Mouse (Mus musculus): Measurements from ENCODE around the gene Foxo1. TPM values are rescaled to one million over a fixed set of nuclear protein-coding genes. Genes with fewer than 3 reads are reported as not detected.

The Foxo1 gene
- polyA plus RNA-seq, 1 experiment, result 5.8 TPM

GRCm38 (mm10) chr3:52290811-52291210 is 22.7 kb downstream of the Foxo1 start:
- DNase-seq (ENCODE audit: low read depth), result no peak
- TF ChIP-seq CTCF (IDR thresholded peaks at IDR 0.05; ENCODE audit: borderline replicate concordance, extremely low read depth, insufficient read depth, insufficient read length), result no peak
- no peak for TF ChIP-seq POLR2A (IDR thresholded peaks at IDR 0.05; ENCODE audit: borderline replicate concordance, extremely low read depth, insufficient read depth, insufficient read length, poor library complexity, severe bottlenecking)

- DNase-seq (ENCODE audit: low read depth), result no peak
- no peak for TF ChIP-seq CTCF (IDR thresholded peaks at IDR 0.05; ENCODE audit: borderline replicate concordance, extremely low read depth, insufficient read depth, insufficient read length)
- TF ChIP-seq POLR2A (IDR thresholded peaks at IDR 0.05; ENCODE audit: borderline replicate concordance, extremely low read depth, insufficient read depth, insufficient read length, poor library complexity, severe bottlenecking), result no peak
These were observed 24.4 kb downstream of the Foxo1 start for GRCm38 (mm10) chr3:52292498-52292897.

GRCm38 (mm10) chr3:52293946-52294345 is 25.8 kb downstream of the Foxo1 start:
- no peak for DNase-seq (ENCODE audit: low read depth)
- TF ChIP-seq POLR2A (IDR thresholded peaks at IDR 0.05; ENCODE audit: borderline replicate concordance, extremely low read depth, insufficient read depth, insufficient read length, poor library complexity, severe bottlenecking) (no peak), CTCF (IDR thresholded peaks at IDR 0.05; ENCODE audit: borderline replicate concordance, extremely low read depth, insufficient read depth, insufficient read length) (no peak)

- TF ChIP-seq POLR2A (IDR thresholded peaks at IDR 0.05; ENCODE audit: borderline replicate concordance, extremely low read depth, insufficient read depth, insufficient read length, poor library complexity, severe bottlenecking) (no peak), CTCF (IDR thresholded peaks at IDR 0.05; ENCODE audit: borderline replicate concordance, extremely low read depth, insufficient read depth, insufficient read length) (no peak)
These were observed 27.6 kb downstream of the Foxo1 start for GRCm38 (mm10) chr3:52295688-52296087.

GRCm38 (mm10) chr3:52296224-52296760 is 28.2 kb downstream of the Foxo1 start:
- TF ChIP-seq CTCF (IDR thresholded peaks at IDR 0.05; ENCODE audit: borderline replicate concordance, extremely low read depth, insufficient read depth, insufficient read length), result no peak
- TF ChIP-seq POLR2A (IDR thresholded peaks at IDR 0.05; ENCODE audit: borderline replicate concordance, extremely low read depth, insufficient read depth, insufficient read length, poor library complexity, severe bottlenecking), result no peak
- DNase-seq (ENCODE audit: low read depth), result no peak

More at GRCm38 (mm10) chr3:52295688-52296087, 27.6 kb downstream of the Foxo1 start:
- no peak for DNase-seq (ENCODE audit: low read depth)

- no peak for DNase-seq (ENCODE audit: low read depth)
- TF ChIP-seq POLR2A (IDR thresholded peaks at IDR 0.05; ENCODE audit: borderline replicate concordance, extremely low read depth, insufficient read depth, insufficient read length, poor library complexity, severe bottlenecking), result no peak
- TF ChIP-seq CTCF (IDR thresholded peaks at IDR 0.05; ENCODE audit: borderline replicate concordance, extremely low read depth, insufficient read depth, insufficient read length), result no peak
These were observed 29.3 kb downstream of the Foxo1 start for GRCm38 (mm10) chr3:52297291-52298018.

GRCm38 (mm10) chr3:52298683-52299082 is 30.5 kb downstream of the Foxo1 start:
- DNase-seq (ENCODE audit: low read depth), result no peak
- no peak for TF ChIP-seq CTCF (IDR thresholded peaks at IDR 0.05; ENCODE audit: borderline replicate concordance, extremely low read depth, insufficient read depth, insufficient read length)
- no peak for TF ChIP-seq POLR2A (IDR thresholded peaks at IDR 0.05; ENCODE audit: borderline replicate concordance, extremely low read depth, insufficient read depth, insufficient read length, poor library complexity, severe bottlenecking)

GRCm38 (mm10) chr3:52299376-52299775 is 31.2 kb downstream of the Foxo1 start:
- DNase-seq (ENCODE audit: low read depth), result no peak
- TF ChIP-seq POLR2A (IDR thresholded peaks at IDR 0.05; ENCODE audit: borderline replicate concordance, extremely low read depth, insufficient read depth, insufficient read length, poor library complexity, severe bottlenecking), result no peak
- TF ChIP-seq CTCF (IDR thresholded peaks at IDR 0.05; ENCODE audit: borderline replicate concordance, extremely low read depth, insufficient read depth, insufficient read length), result no peak

- no peak for DNase-seq (ENCODE audit: low read depth)
- no peak for TF ChIP-seq CTCF (IDR thresholded peaks at IDR 0.05; ENCODE audit: borderline replicate concordance, extremely low read depth, insufficient read depth, insufficient read length)
- no peak for TF ChIP-seq POLR2A (IDR thresholded peaks at IDR 0.05; ENCODE audit: borderline replicate concordance, extremely low read depth, insufficient read depth, insufficient read length, poor library complexity, severe bottlenecking)
These were observed 32.4 kb downstream of the Foxo1 start for GRCm38 (mm10) chr3:52300517-52300916.

- TF ChIP-seq CTCF (IDR thresholded peaks at IDR 0.05; ENCODE audit: borderline replicate concordance, extremely low read depth, insufficient read depth, insufficient read length), result no peak
- TF ChIP-seq POLR2A (IDR thresholded peaks at IDR 0.05; ENCODE audit: borderline replicate concordance, extremely low read depth, insufficient read depth, insufficient read length, poor library complexity, severe bottlenecking), result no peak
- peak; percentile 25 for DNase-seq (ENCODE audit: low read depth)
These were observed 35.2 kb downstream of the Foxo1 start for GRCm38 (mm10) chr3:52303301-52303700.

GRCm38 (mm10) chr3:52308586-52309321 is 40.6 kb downstream of the Foxo1 start:
- TF ChIP-seq POLR2A (IDR thresholded peaks at IDR 0.05; ENCODE audit: borderline replicate concordance, extremely low read depth, insufficient read depth, insufficient read length, poor library complexity, severe bottlenecking) (no peak), CTCF (IDR thresholded peaks at IDR 0.05; ENCODE audit: borderline replicate concordance, extremely low read depth, insufficient read depth, insufficient read length) (no peak)

More at GRCm38 (mm10) chr3:52308586-52309321, 40.6 kb downstream of the Foxo1 start:
- no peak for DNase-seq (ENCODE audit: low read depth)

Data from brain, embryonic 14.5 days (tissue).